Mouse (Mus musculus): ENCODE data around the gene Wars. TPM values are rescaled to one million over a fixed set of nuclear protein-coding genes. Genes with fewer than 3 reads are reported as not detected.

Gene Wars
- polyA plus RNA-seq, 1 experiment from 2014 or later = 82.8 TPM

DNA sequence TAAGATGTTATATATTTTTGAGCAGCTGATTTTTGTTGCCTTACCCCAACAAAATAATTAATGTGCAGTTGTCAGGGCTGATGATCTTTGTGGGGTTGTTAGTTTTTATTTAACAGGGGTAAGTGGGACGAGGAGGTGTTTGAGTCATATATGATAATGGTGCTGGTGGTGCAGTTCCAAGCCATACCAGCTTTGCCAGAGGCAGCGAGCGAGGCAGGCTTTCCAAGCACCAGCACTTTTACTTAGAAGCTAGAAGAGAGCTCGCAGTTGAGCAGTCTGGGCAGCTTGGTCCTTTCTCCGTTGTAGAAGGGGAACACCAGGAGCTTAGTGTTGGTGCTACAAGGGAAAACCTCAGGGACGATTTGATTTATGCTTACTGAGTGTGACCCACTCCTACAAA, 81.5 kb downstream of the Wars start:
- Histone ChIP-seq H3K36me3 (ENCODE audit: control insufficient read depth, insufficient read depth, low read length) (0 out of 2 replicates have a peak, but pooled peaks cover 10% of the 10 kb centered on the region), H3K27me3 (replicated peaks; ENCODE audit: control insufficient read depth, insufficient read depth, low read length) (no peaks in the 10 kb centered on the region), H3K9ac (ENCODE audit: low read depth, low read length) (no peak overlapping the region), H3K27ac (ENCODE audit: low read length) (no peak overlapping the region), H3K4me3 (ENCODE audit: low read length) (no peak overlapping the region), H3K4me1 (ENCODE audit: control insufficient read depth, insufficient read depth, low read length) (peaks cover 7% of the 10 kb centered on the region; the same call in 1 of the 2 replicates), H3K4me2 (ENCODE audit: low read depth, low read length) (no peak overlapping the region), H3K9me3 (ENCODE audit: control insufficient read depth, low read length) (no peaks in the 10 kb centered on the region)
- 83% methylated on average over 6 of the region's 6 CpGs for WGBS
- ATAC-seq = no peak

DNA sequence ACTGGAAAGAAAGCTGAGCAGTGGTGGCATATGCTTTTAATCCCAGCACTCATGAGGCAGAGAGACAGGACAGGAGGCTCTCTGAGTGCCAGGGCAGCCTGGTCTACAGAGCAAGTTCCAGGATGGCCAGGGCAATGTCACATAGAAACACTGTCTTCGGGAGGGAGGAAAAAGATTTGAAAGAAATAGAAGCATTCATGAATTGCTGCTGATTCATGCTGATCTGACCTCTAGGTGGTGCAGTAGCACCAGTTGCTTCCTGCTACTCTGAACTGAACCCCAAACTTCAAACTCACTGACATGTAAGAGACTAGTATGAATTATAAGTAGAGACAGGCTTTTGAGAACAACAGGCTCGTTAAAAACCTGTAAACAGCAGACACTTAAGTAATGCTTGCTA, 82.8 kb downstream of the Wars start:
- H3K4me2 ChIP-seq (ENCODE audit: low read depth, low read length) = no peak overlapping the region
- no peak for ATAC-seq
- H3K27ac ChIP-seq (ENCODE audit: low read length) = no peak overlapping the region
- no peak overlapping the region for H3K9ac ChIP-seq (ENCODE audit: low read depth, low read length)
- no peaks in the 10 kb centered on the region for H3K27me3 ChIP-seq (replicated peaks; ENCODE audit: control insufficient read depth, insufficient read depth, low read length)
- peaks cover 6% of the 10 kb centered on the region; the same call in 1 of the 2 replicates for H3K36me3 ChIP-seq (ENCODE audit: control insufficient read depth, insufficient read depth, low read length)
- peaks cover 7% of the 10 kb centered on the region; the same call in 1 of the 2 replicates for H3K4me1 ChIP-seq (ENCODE audit: control insufficient read depth, insufficient read depth, low read length)
- no peak overlapping the region for H3K4me3 ChIP-seq (ENCODE audit: low read length)
- 56% methylated on average over 2 of the region's 2 CpGs for WGBS
- no peaks in the 10 kb centered on the region for H3K9me3 ChIP-seq (ENCODE audit: control insufficient read depth, low read length)

DNA sequence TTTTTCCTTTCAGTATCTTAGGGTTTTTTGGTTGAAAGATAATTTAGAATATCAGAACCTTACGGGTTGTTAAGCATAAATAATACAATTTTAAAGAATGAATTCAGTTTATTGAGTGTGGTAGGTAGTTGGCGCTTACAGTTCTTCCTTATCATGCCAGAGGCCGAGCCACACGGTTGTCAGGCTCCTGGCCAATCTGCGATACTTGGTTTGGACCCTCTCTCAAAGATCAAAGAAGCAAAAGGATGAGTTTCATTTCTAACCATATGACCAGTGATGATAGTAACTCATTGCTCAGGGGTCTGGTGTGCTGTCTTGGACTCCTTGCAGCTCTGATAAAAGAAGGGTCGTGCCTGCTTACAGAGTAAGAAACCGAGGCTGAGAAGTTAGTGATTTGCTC, 83.7 kb downstream of the Wars start:
- no peaks in the 10 kb centered on the region for H3K9me3 ChIP-seq (ENCODE audit: control insufficient read depth, low read length)
- H3K27ac ChIP-seq (ENCODE audit: low read length) = no peak overlapping the region
- peaks cover 6% of the 10 kb centered on the region; the same call in 1 of the 2 replicates for H3K36me3 ChIP-seq (ENCODE audit: control insufficient read depth, insufficient read depth, low read length)
- H3K9ac ChIP-seq (ENCODE audit: low read depth, low read length) = no peak overlapping the region
- ATAC-seq = no peak
- no peaks in the 10 kb centered on the region for H3K27me3 ChIP-seq (replicated peaks; ENCODE audit: control insufficient read depth, insufficient read depth, low read length)
- peaks cover 7% of the 10 kb centered on the region; the same call in 1 of the 2 replicates for H3K4me1 ChIP-seq (ENCODE audit: control insufficient read depth, insufficient read depth, low read length)
- H3K4me3 ChIP-seq (ENCODE audit: low read length) = no peak overlapping the region
- 72% methylated on average over 7 of the region's 7 CpGs for WGBS
- H3K4me2 ChIP-seq (ENCODE audit: low read depth, low read length) = no peak overlapping the region

MicroRNA genes within 50 kb of the gene (microRNA counts, 519-probe panel; counts per million panel counts)
- 35.7 counts per million for microRNA mmu-miR-345-3p
- 2,314 counts per million, percentile 54 among the panel's probes with 10 or more counts for microRNA mmu-miR-345-5p

Small RNA genes within 50 kb of the gene (microRNA-seq; reads per million reads assigned to microRNA genes)
- gene Mir345 = 86.9 reads per million, percentile 45 among the genes with 10 or more reads in this experiment

Other genes starting within 250 kb of the Wars start
- 161 and 181 TPM in 2 replicates for gene Degs2, start 191.9 kb downstream of the Wars start, polyA plus RNA-seq (2015; fragmentation: Nextera tagmentation; extraction: Ambion mirVana)
- gene Yy1, start 101.2 kb downstream of the Wars start, polyA plus RNA-seq (2015; fragmentation: Nextera tagmentation; extraction: Ambion mirVana) = 10.0 and 11.4 TPM in 2 replicates
- 4.6 and 5.8 TPM in 2 replicates for gene Slc25a29, start 58.3 kb downstream of the Wars start, polyA plus RNA-seq (2015; fragmentation: Nextera tagmentation; extraction: Ambion mirVana)
- gene Slc25a47, start 58.1 kb downstream of the Wars start, polyA plus RNA-seq (2015; fragmentation: Nextera tagmentation; extraction: Ambion mirVana) = 9.1 and 9.2 TPM in 2 replicates
- gene Wdr25, start 543 bp downstream of the Wars start, polyA plus RNA-seq (2015; fragmentation: Nextera tagmentation; extraction: Ambion mirVana) = 6.9 TPM in 2 replicates
- gene Begain, start 174.0 kb upstream of the Wars start, polyA plus RNA-seq (2015; fragmentation: Nextera tagmentation; extraction: Ambion mirVana) = 3.3 and 4.2 TPM in 2 replicates

Measured in intestine, embryonic 16.5 days (tissue).